ENCODE assay signal across 12 mouse cellular contexts in the genomic region with DNA sequence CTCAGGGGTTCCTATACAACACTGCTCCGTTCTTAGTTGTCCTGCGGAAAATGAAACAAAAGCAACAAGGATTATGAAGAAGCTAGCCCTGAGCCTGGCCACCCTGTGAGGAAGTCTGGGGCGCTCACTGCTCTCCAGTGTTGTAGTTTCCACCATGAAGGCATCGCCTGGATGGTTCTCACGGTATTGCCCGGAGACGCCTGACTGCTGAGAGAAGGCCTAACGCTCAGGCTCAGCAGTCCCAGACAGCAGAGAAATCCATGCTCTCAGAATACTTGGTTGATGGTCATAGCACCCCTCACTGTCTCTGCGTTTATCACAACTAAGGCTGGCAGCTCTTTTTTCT. TPM values are rescaled to one million over a fixed set of nuclear protein-coding genes. Genes with fewer than 3 reads are reported as not detected.
DNase-seq lines count a peak whose midpoint lies in the region; ATAC-seq and TF ChIP-seq lines count a peak whose summit lies in the region.
"Had no signal": no experiment of that assay in that cellular context is flagged by ENCODE, and none has a peak within 500 bp of the region (broad histone marks: within the 10 kb centered on the region; RNA-seq: fewer than 3 reads in every experiment).

No protein-coding gene starts in this region.

- H3K27me3 ChIP-seq in liver, postnatal 0 days (ENCODE audit: insufficient read depth, low read length), result no peaks in the 10 kb centered on the region
- H3K27me3 ChIP-seq in forebrain, embryonic 12.5 days, result no peaks in the 10 kb centered on the region
- no peaks in the 10 kb centered on the region for H3K27me3 ChIP-seq in midbrain, embryonic 14.5 days (ENCODE audit: control insufficient read depth, insufficient read depth, low read length)
- H3K27me3 ChIP-seq: embryonic facial prominence, embryonic 15.5 days; kidney, embryonic 15.5 days had no signal

- H3K27ac ChIP-seq in liver, postnatal 0 days (ENCODE audit: low read depth), result peak overlapping the region; percentile 34
- H3K27ac ChIP-seq in forebrain, embryonic 12.5 days, result peak overlapping the region; percentile 75
- H3K27ac ChIP-seq in midbrain, embryonic 14.5 days (replicated peaks; ENCODE audit: low read depth, low read length), result 0 out of 2 replicates have a peak overlapping the region, but pooled peaks have one; percentile 26
- H3K27ac ChIP-seq: embryonic facial prominence, embryonic 15.5 days; kidney, embryonic 15.5 days; liver, embryonic 14.5 days had no signal

- no peaks in the 10 kb centered on the region for H3K9me3 ChIP-seq in liver, postnatal 0 days (ENCODE audit: low read length)
- H3K9me3 ChIP-seq in forebrain, embryonic 12.5 days, result no peaks in the 10 kb centered on the region
- no peaks in the 10 kb centered on the region for H3K9me3 ChIP-seq in midbrain, embryonic 14.5 days (ENCODE audit: control insufficient read depth, low read length)
- H3K9me3 ChIP-seq: embryonic facial prominence, embryonic 15.5 days; kidney, embryonic 15.5 days had no signal

- WGBS in liver, postnatal 0 days (ENCODE audit: insufficient replicate concordance), result 49% methylated on average over 9 of the region's 9 CpGs
- WGBS in forebrain, embryonic 12.5 days, result 21% methylated on average over 9 of the region's 9 CpGs
- 14% methylated on average over 9 of the region's 9 CpGs for WGBS in midbrain, embryonic 14.5 days

- TF ChIP-seq CTCF in liver, postnatal 0 days (IDR thresholded peaks at IDR 0.05; ENCODE audit: low read depth), result no peak

- no peak for TF ChIP-seq EP300 in liver, postnatal 0 days (IDR thresholded peaks at IDR 0.05; ENCODE audit: low read depth)

- no peak overlapping the region for H3K9ac ChIP-seq in liver, postnatal 0 days (replicated peaks)
- no peak overlapping the region for H3K9ac ChIP-seq in forebrain, embryonic 12.5 days
- no peak overlapping the region for H3K9ac ChIP-seq in midbrain, embryonic 14.5 days (replicated peaks; ENCODE audit: low read length)
- H3K9ac ChIP-seq: embryonic facial prominence, embryonic 15.5 days; kidney, embryonic 15.5 days; liver, embryonic 14.5 days had no signal

- H3K4me2 ChIP-seq in liver, postnatal 0 days (ENCODE audit: low read depth, low read length), result 0 out of 2 replicates have a peak overlapping the region, but pooled peaks have one; percentile 13
- H3K4me2 ChIP-seq in forebrain, embryonic 12.5 days, result peak overlapping the region; percentile 31
- peak overlapping the region; percentile 17; the same call in 1 of the 2 replicates for H3K4me2 ChIP-seq in midbrain, embryonic 14.5 days (ENCODE audit: low read length)
- H3K4me2 ChIP-seq: embryonic facial prominence, embryonic 15.5 days; kidney, embryonic 15.5 days had no signal

- H3K4me1 ChIP-seq in liver, postnatal 0 days (ENCODE audit: insufficient read depth), result peaks cover 7% of the 10 kb centered on the region
- H3K4me1 ChIP-seq in forebrain, embryonic 12.5 days, result peaks cover 11% of the 10 kb centered on the region
- 0 out of 2 replicates have a peak, but pooled peaks cover 3% of the 10 kb centered on the region for H3K4me1 ChIP-seq in midbrain, embryonic 14.5 days (ENCODE audit: control insufficient read depth, insufficient read depth, low read length)
- H3K4me1 ChIP-seq: embryonic facial prominence, embryonic 15.5 days had no signal

- H3K36me3 ChIP-seq in liver, postnatal 0 days (replicated peaks; ENCODE audit: insufficient read depth, low read length), result no peaks in the 10 kb centered on the region
- no peaks in the 10 kb centered on the region for H3K36me3 ChIP-seq in forebrain, embryonic 12.5 days (replicated peaks)
- no peaks in the 10 kb centered on the region for H3K36me3 ChIP-seq in midbrain, embryonic 14.5 days (ENCODE audit: control insufficient read depth, insufficient read depth, low read length)
- H3K36me3 ChIP-seq: embryonic facial prominence, embryonic 15.5 days; kidney, embryonic 15.5 days had no signal

- DNase-seq in frontal cortex, postnatal 25 days (ENCODE audit: low spot score in 2 of 2), result no peak
- peak; percentile 12 for DNase-seq in liver, postnatal 0 days
- DNase-seq in liver, result no peak
- no peak for DNase-seq in midbrain, embryonic 14.5 days
- no peak for DNase-seq in spleen, postnatal 14 days (ENCODE audit: low spot score in 2 of 2)
- no peak for DNase-seq in kidney, adult 11 months
- DNase-seq: adrenal gland, postnatal 36 days had no signal

- no peak overlapping the region for H3K4me3 ChIP-seq in liver, postnatal 0 days (ENCODE audit: low read depth, low read length)
- no peak overlapping the region for H3K4me3 ChIP-seq in forebrain, embryonic 12.5 days (replicated peaks)
- no peak overlapping the region for H3K4me3 ChIP-seq in midbrain, embryonic 14.5 days (replicated peaks; ENCODE audit: low read depth, low read length)
- H3K4me3 ChIP-seq: embryonic facial prominence, embryonic 15.5 days; kidney, embryonic 15.5 days had no signal

- ATAC-seq in frontal cortex, adult (ENCODE audit: low TSS enrichment), result peak; percentile 36
- no peak for ATAC-seq in liver, postnatal 0 days
- ATAC-seq in forebrain, embryonic 12.5 days (ENCODE audit: low FRiP score), result peak; percentile 23; the same call in 1 of the 2 replicates
- no peak for ATAC-seq in midbrain, embryonic 14.5 days (ENCODE audit: low FRiP score, low TSS enrichment)

RNA-seq across cellular contexts. Expression of a gene that starts 20.0 kb away (rescaled TPM):
- polyA plus RNA-seq in liver, postnatal 0 days (2015; fragmentation: Nextera tagmentation; extraction: Ambion mirVana), result 3.6 and 4.2 TPM in 2 replicates
- polyA plus RNA-seq in forebrain, embryonic 12.5 days (2016; fragmentation: Nextera tagmentation; extraction: Ambion mirVana), result 16.8 and 18.1 TPM in 2 replicates
- polyA plus RNA-seq in midbrain, embryonic 14.5 days (2014; fragmentation: Nextera tagmentation; extraction: Ambion mirVana), result 6.4 and 10.7 TPM in 2 replicates

Comparison
In these comparisons a context has a peak if more than half of its experiments do, and no peak if none do; other contexts are left out.
1. ATAC-seq: peak in frontal cortex, adult (single experiment) and forebrain, embryonic 12.5 days (single experiment); none in liver, postnatal 0 days (single experiment) and midbrain, embryonic 14.5 days (single experiment).
2. Peak in every context shown above with its lines, with median percentiles within 50 percentile points of each other: H3K27ac ChIP-seq and H3K4me2 ChIP-seq.